Mouse (Mus musculus) midbrain, embryonic 14.5 days (tissue): ENCODE results near the gene Gm45808. TPM values are rescaled to one million over a fixed set of nuclear protein-coding genes. Genes with fewer than 3 reads are reported as not detected.
A peak's percentile ranks its signal among the peaks of the same experiment; 100 is the strongest.
"Not testable (repeated sequence)": the region's sequence is repeated elsewhere in the genome, so short reads cannot be mapped to it uniquely, and the experiment has no call there.

Experiments
- ATAC-seq: fragments of 200-750 bp; cut with Nextera tagmentation; 2 replicates; pipeline ENCODE4 v1.8.0; 2017; ENCODE audit warnings: moderate number of reproducible peaks, moderate library complexity; ENCODE audit not compliant: low FRiP score, low TSS enrichment
- DNase-seq: peaks from one replicate; pipeline ENCODE4 v3.0.0-alpha.2; 2015
- H3K27ac ChIP-seq: fragments of 300-500 bp; sonication (generic); replicated peaks from 2 replicates; pipeline ENCODE4 v1.5.1; 2014; ENCODE audit warnings: mild to moderate bottlenecking, low read depth, low read length, moderate library complexity
- H3K27me3 ChIP-seq: fragments of 300-500 bp; sonication (generic); 2 replicates; pipeline ENCODE4 v1.6.1; 2014; ENCODE audit warnings: low read length, control low read depth, mixed read lengths; ENCODE audit not compliant: control insufficient read depth, insufficient read depth
- H3K36me3 ChIP-seq: fragments of 300-500 bp; sonication (generic); 2 replicates; pipeline ENCODE4 v1.6.1; 2014; ENCODE audit warnings: low read length, control low read depth; ENCODE audit not compliant: control insufficient read depth, insufficient read depth
- H3K4me1 ChIP-seq: fragments of 300-500 bp; sonication (generic); 2 replicates; pipeline ENCODE4 v1.6.1; 2014; ENCODE audit warnings: mild to moderate bottlenecking, antibody characterized with exemption, low read length, control low read depth; ENCODE audit not compliant: control insufficient read depth, insufficient read depth
- H3K4me2 ChIP-seq: fragments of 300-500 bp; sonication (generic); 2 replicates; pipeline ENCODE4 v1.6.1; 2014; ENCODE audit warnings: mild to moderate bottlenecking, low read length, moderate library complexity
- H3K4me3 ChIP-seq: fragments of 300-500 bp; sonication (generic); replicated peaks from 2 replicates; pipeline ENCODE4 v1.5.1; 2014; ENCODE audit warnings: low read depth, low read length
- H3K9ac ChIP-seq: fragments of 300-500 bp; sonication (generic); replicated peaks from 2 replicates; pipeline ENCODE4 v1.6.1; 2014; ENCODE audit warnings: mild to moderate bottlenecking, low read length, moderate library complexity
- H3K9me3 ChIP-seq: fragments of 300-500 bp; sonication (generic); 2 replicates; pipeline ENCODE4 v1.6.1; 2016; ENCODE audit warnings: low read length, control low read depth, mixed read lengths; ENCODE audit not compliant: control insufficient read depth
- WGBS: fragments of 180-500 bp; shearing (Covaris S2); extraction: QIAGEN DNeasy Blood & Tissue Kit; methylation state at CpG from one replicate; pipeline ENCODE4 v1.1.7; 2014; 5-methylcytosine and 5-hydroxymethylcytosine counted together
- polyA plus RNA-seq: library from polyadenylated mRNA; unstranded; fragments of >200 nt; fragmentation: Nextera tagmentation; extraction: Ambion mirVana; gene quantifications from 2 replicates; pipeline ENCODE4 v1.2.1, GENCODE M21; 2014

The Gm45808 gene
- not detected in 2 replicates for polyA plus RNA-seq

GRCm38 (mm10) chr7:45486761-45487415, at the start of gene Gm45808:
Gene Gm45808 (minus strand): TSS chr7:45486811.
- Histone ChIP-seq H3K4me1 (0 out of 2 replicates have a peak, but pooled peaks cover 9% of the 10 kb centered on the region), H3K4me3 (peak within 1 kb of the TSS; percentile 34; the same call in 1 of the 2 replicates), H3K9me3 (no peaks in the 10 kb centered on the region), H3K4me2 (peak within 1 kb of the TSS; percentile 56), H3K27me3 (no peaks in the 10 kb centered on the region), H3K36me3 (no peaks in the 10 kb centered on the region), H3K27ac (no peak within 1 kb of the TSS), H3K9ac (no peak within 1 kb of the TSS)
- 84% methylated on average over 12 of the region's 12 CpGs for WGBS
- DNase-seq (no peak), ATAC-seq (no peak)

GRCm38 (mm10) chr7:45535676-45536075, 49.1 kb upstream of the Gm45808 start:
- no peak for ATAC-seq
- no peak for DNase-seq
- Histone ChIP-seq H3K9me3 (no peaks in the 10 kb centered on the region), H3K9ac (no peak overlapping the region), H3K4me3 (no peak overlapping the region), H3K27me3 (no peaks in the 10 kb centered on the region), H3K4me2 (no peak overlapping the region), H3K36me3 (no peaks in the 10 kb centered on the region), H3K27ac (no peak overlapping the region), H3K4me1 (peaks cover 6% of the 10 kb centered on the region; the same call in 1 of the 2 replicates)
- WGBS, result 87% methylated on average over 1 of the region's 1 CpGs

- H3K4me2 ChIP-seq, result no peak overlapping the region
- no peak overlapping the region for H3K27ac ChIP-seq
- no peaks in the 10 kb centered on the region for H3K27me3 ChIP-seq
- no peak overlapping the region for H3K4me3 ChIP-seq
- no peaks in the 10 kb centered on the region for H3K36me3 ChIP-seq
- ATAC-seq (no peak), DNase-seq (no peak)
- 85% methylated on average over 2 of the region's 2 CpGs for WGBS
- H3K9ac ChIP-seq, result no peak overlapping the region
- H3K4me1 ChIP-seq, result 0 out of 2 replicates have a peak, but pooled peaks cover under 1% of the 10 kb centered on the region
- H3K9me3 ChIP-seq, result no peaks in the 10 kb centered on the region
Observed at GRCm38 (mm10) chr7:45530643-45531042, 44.0 kb upstream of the Gm45808 start.

- ATAC-seq, result no peak
- Histone ChIP-seq H3K9ac (no peak overlapping the region), H3K4me2 (no peak overlapping the region), H3K36me3 (no peaks in the 10 kb centered on the region), H3K4me3 (no peak overlapping the region), H3K27me3 (no peaks in the 10 kb centered on the region), H3K9me3 (no peaks in the 10 kb centered on the region), H3K27ac (no peak overlapping the region), H3K4me1 (peaks cover 9% of the 10 kb centered on the region)
- 32% methylated on average over 6 of the region's 6 CpGs for WGBS
- DNase-seq, result no peak
Observed at GRCm38 (mm10) chr7:45529461-45529860, 42.9 kb upstream of the Gm45808 start.

- H3K4me2 ChIP-seq, H3K27me3 ChIP-seq, ATAC-seq, H3K9ac ChIP-seq, H3K27ac ChIP-seq, DNase-seq, H3K9me3 ChIP-seq, H3K4me3 ChIP-seq, H3K36me3 ChIP-seq: not testable (repeated sequence)
- whole genome bisulfite sequencing, result 93% methylated on average over 6 of the region's 6 CpGs
- peaks cover 10% of the 10 kb centered on the region for H3K4me1 ChIP-seq
Observed at GRCm38 (mm10) chr7:45527169-45527568, 40.6 kb upstream of the Gm45808 start.

GRCm38 (mm10) chr7:45526474-45527120, 40.0 kb upstream of the Gm45808 start:
- H3K36me3 ChIP-seq, result no peaks in the 10 kb centered on the region
- peak overlapping the region; percentile 89 for H3K4me2 ChIP-seq
- H3K4me1 ChIP-seq, result peaks cover 12% of the 10 kb centered on the region
- no peak for ATAC-seq
- peak overlapping the region; percentile 81; the same call in 1 of the 2 replicates for H3K9ac ChIP-seq
- H3K27ac ChIP-seq, result 0 out of 2 replicates have a peak overlapping the region, but pooled peaks have one; percentile 52
- H3K27me3 ChIP-seq, result no peaks in the 10 kb centered on the region
- no peak for DNase-seq
- WGBS, result 30% methylated on average over 7 of the region's 7 CpGs
- H3K9me3 ChIP-seq, result no peaks in the 10 kb centered on the region
- H3K4me3 ChIP-seq, result peak overlapping the region; percentile 68

- Histone ChIP-seq H3K4me3 (peak within 1 kb of the TSS; percentile 68), H3K27ac (peak within 1 kb of the TSS; percentile 74), H3K9ac (peak within 1 kb of the TSS; percentile 81), H3K4me1 (peaks cover 12% of the 10 kb centered on the region), H3K4me2 (peak within 1 kb of the TSS; percentile 89), H3K9me3 (no peaks in the 10 kb centered on the region), H3K27me3 (no peaks in the 10 kb centered on the region), H3K36me3 (no peaks in the 10 kb centered on the region)
- ATAC-seq, result peak; percentile 82
- DNase-seq, result peak; percentile 94
- under 1% methylated on average over 54 of the region's 54 CpGs for WGBS
Observed at GRCm38 (mm10) chr7:45525809-45526473, 39.3 kb upstream of the Gm45808 start, which contains the start of the genes Ppp1r15a and Plekha4. Gene Ppp1r15a (minus strand): TSS chr7:45526268. Gene Plekha4 (plus strand): TSS chr7:45526330.

GRCm38 (mm10) chr7:45524841-45525621, 38.4 kb upstream of the Gm45808 start:
- Histone ChIP-seq H3K4me2 (peak overlapping the region; percentile 89), H3K4me3 (peak overlapping the region; percentile 68), H3K27me3 (no peaks in the 10 kb centered on the region), H3K9ac (peak overlapping the region; percentile 81), H3K4me1 (peaks cover 12% of the 10 kb centered on the region), H3K27ac (no peak overlapping the region), H3K9me3 (no peaks in the 10 kb centered on the region), H3K36me3 (no peaks in the 10 kb centered on the region)
- ATAC-seq (no peak), DNase-seq (peak; percentile 27)
- WGBS, result 31% methylated on average over 12 of the region's 12 CpGs
